26 mouse cellular contexts compared by ENCODE assay signal in the genomic region with DNA sequence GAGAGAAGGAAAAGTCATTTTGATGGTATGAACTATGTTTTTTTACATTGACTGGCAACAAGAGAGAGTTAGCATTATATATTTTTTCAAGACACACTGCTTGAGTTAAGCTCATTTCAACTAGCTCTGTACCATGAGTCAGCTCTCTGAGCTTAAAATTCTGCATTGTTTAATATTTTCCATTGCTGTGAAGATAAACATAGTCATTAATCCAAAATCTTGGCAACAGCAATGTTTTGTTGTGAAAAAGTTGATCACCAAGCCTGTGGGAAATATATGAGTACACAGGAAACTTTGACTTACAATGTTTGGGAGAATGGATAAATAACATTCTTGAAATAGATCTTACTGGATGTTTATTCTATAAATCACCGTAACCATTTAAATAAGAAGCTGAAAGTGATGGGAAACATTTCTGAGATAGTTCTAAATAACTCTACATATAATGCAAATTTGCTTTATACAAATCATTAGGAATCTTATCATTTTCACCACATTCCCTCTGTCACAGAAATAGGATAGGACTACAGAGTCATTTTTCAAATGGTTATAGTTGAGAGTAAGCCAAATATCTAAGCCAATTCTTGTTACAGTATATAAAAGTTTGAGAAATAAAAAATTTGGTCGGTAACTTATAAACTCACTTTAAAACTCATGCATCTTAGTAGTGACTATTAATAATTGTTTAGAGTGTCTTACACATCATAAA.
DNase-seq lines count a peak whose midpoint lies in the region; ATAC-seq and TF ChIP-seq lines count a peak whose summit lies in the region.
"Had no signal": no experiment of that assay in that cellular context is flagged by ENCODE, and none has a peak within 500 bp of the region (broad histone marks: within the 10 kb centered on the region; RNA-seq: fewer than 3 reads in every experiment).

No protein-coding gene starts in this region.

- no peak for TF ChIP-seq CTCF in kidney, postnatal 0 days (IDR thresholded peaks at IDR 0.05; ENCODE audit: low read depth)
- TF ChIP-seq CTCF in lung, postnatal 0 days (IDR thresholded peaks at IDR 0.05), result no peak

- H3K4me2 ChIP-seq in kidney, postnatal 0 days (ENCODE audit: low read length), result no peak overlapping the region
- H3K4me2 ChIP-seq in lung, postnatal 0 days (replicated peaks; ENCODE audit: low read depth, low read length), result no peak overlapping the region
- no peak overlapping the region for H3K4me2 ChIP-seq in intestine, embryonic 16.5 days (ENCODE audit: low read depth, low read length)
- H3K4me2 ChIP-seq: embryonic facial prominence, embryonic 12.5 days; forebrain, embryonic 13.5 days; heart, embryonic 13.5 days; hindbrain, embryonic 15.5 days had no signal

- ATAC-seq in kidney, postnatal 0 days (replicated peaks; ENCODE audit: low FRiP score, low read depth), result no peak
- ATAC-seq in lung, postnatal 0 days, result peak; percentile 44
- peak; percentile 58 for ATAC-seq in intestine, embryonic 16.5 days
- ATAC-seq: activated CD4-positive, CD25-positive, alpha-beta regulatory T cell, adult 4 months; CD4-positive, CD25-positive, alpha-beta regulatory T cell, adult 4 months; forebrain, embryonic 13.5 days; forebrain, postnatal 0 days; Patski had no signal

- H3K27me3 ChIP-seq in kidney, postnatal 0 days (ENCODE audit: insufficient read depth, low read length), result no peaks in the 10 kb centered on the region
- no peaks in the 10 kb centered on the region for H3K27me3 ChIP-seq in lung, postnatal 0 days (replicated peaks; ENCODE audit: insufficient read depth, low read length)
- H3K27me3 ChIP-seq in intestine, embryonic 16.5 days (replicated peaks; ENCODE audit: control insufficient read depth, insufficient read depth, low read length), result no peaks in the 10 kb centered on the region
- H3K27me3 ChIP-seq: embryonic facial prominence, embryonic 12.5 days; forebrain, embryonic 13.5 days; heart, embryonic 13.5 days; hindbrain, embryonic 15.5 days; Patski had no signal

- H3K27ac ChIP-seq in kidney, postnatal 0 days, result no peak overlapping the region
- H3K27ac ChIP-seq in lung, postnatal 0 days (ENCODE audit: low read length), result no peak overlapping the region
- H3K27ac ChIP-seq in intestine, embryonic 16.5 days (ENCODE audit: low read length), result no peak overlapping the region
- H3K27ac ChIP-seq: embryonic facial prominence, embryonic 12.5 days; forebrain, embryonic 13.5 days; heart, embryonic 13.5 days; hindbrain, embryonic 15.5 days had no signal

- intact Hi-C loops in gastrocnemius, postnatal 36 days (cut with DNase I), result no loop called here

- H3K9ac ChIP-seq in kidney, postnatal 0 days (ENCODE audit: low read depth, low read length), result no peak overlapping the region
- no peak overlapping the region for H3K9ac ChIP-seq in lung, postnatal 0 days (replicated peaks; ENCODE audit: low read depth)
- H3K9ac ChIP-seq in intestine, embryonic 16.5 days (ENCODE audit: low read depth, low read length), result no peak overlapping the region
- H3K9ac ChIP-seq: embryonic facial prominence, embryonic 12.5 days; forebrain, embryonic 13.5 days; forebrain, postnatal 0 days; heart, embryonic 13.5 days; hindbrain, embryonic 15.5 days had no signal

- peak; percentile 89 for DNase-seq in kidney, postnatal 0 days (ENCODE audit: low spot score)
- DNase-seq in kidney, postnatal 4 days, result no peak
- peak; percentile 81 for DNase-seq in lung, postnatal 0 days (ENCODE audit: low spot score)
- no peak for DNase-seq in lung, postnatal 4 days
- peak; percentile 56 for DNase-seq in NIH3T3 (ENCODE audit: low read depth)
- DNase-seq in gastrocnemius, postnatal 36 days, result no peak
- DNase-seq in right cerebral cortex, adult 2 months (ENCODE audit: low spot score in 2 of 2), result no peak
- DNase-seq: adrenal gland, adult 2 months; adrenal gland, postnatal 25 days; B cell, adult 2 months; cerebellum, adult 2 months; cerebellum, postnatal 10 days; embryo, embryonic 11 days; forebrain, postnatal 0 days; gastrocnemius, postnatal 25 days; heart, adult 11 months; heart, postnatal 36 days had no signal

- no peaks in the 10 kb centered on the region for H3K9me3 ChIP-seq in kidney, postnatal 0 days (replicated peaks; ENCODE audit: low read length)
- no peaks in the 10 kb centered on the region for H3K9me3 ChIP-seq in lung, postnatal 0 days (ENCODE audit: low read length)
- no peaks in the 10 kb centered on the region for H3K9me3 ChIP-seq in intestine, embryonic 16.5 days (ENCODE audit: control insufficient read depth, low read length)
- H3K9me3 ChIP-seq: embryonic facial prominence, embryonic 12.5 days; forebrain, embryonic 13.5 days; G1E; heart, embryonic 13.5 days; hindbrain, embryonic 15.5 days had no signal

- no peaks in the 10 kb centered on the region for H3K36me3 ChIP-seq in kidney, postnatal 0 days (ENCODE audit: insufficient read depth, low read length)
- H3K36me3 ChIP-seq in lung, postnatal 0 days (ENCODE audit: insufficient read depth, low read length), result no peaks in the 10 kb centered on the region
- no peaks in the 10 kb centered on the region for H3K36me3 ChIP-seq in intestine, embryonic 16.5 days (ENCODE audit: control insufficient read depth, insufficient read depth, low read length)
- H3K36me3 ChIP-seq: embryonic facial prominence, embryonic 12.5 days; G1E; heart, embryonic 13.5 days; hindbrain, embryonic 15.5 days had no signal

- H3K4me1 ChIP-seq in kidney, postnatal 0 days (replicated peaks; ENCODE audit: insufficient read depth, low read length), result no peaks in the 10 kb centered on the region
- no peaks in the 10 kb centered on the region for H3K4me1 ChIP-seq in lung, postnatal 0 days (ENCODE audit: insufficient read depth, low read depth, low read length)
- peaks cover 11% of the 10 kb centered on the region for H3K4me1 ChIP-seq in intestine, embryonic 16.5 days (ENCODE audit: control insufficient read depth, insufficient read depth, low read length)
- H3K4me1 ChIP-seq: embryonic facial prominence, embryonic 12.5 days; forebrain, embryonic 13.5 days; heart, embryonic 13.5 days; hindbrain, embryonic 15.5 days had no signal

- WGBS in kidney, postnatal 0 days, result 52% methylated on average over 2 of the region's 2 CpGs
- WGBS in lung, postnatal 0 days, result 42% methylated on average over 2 of the region's 2 CpGs
- WGBS in intestine, embryonic 16.5 days, result 44% methylated on average over 2 of the region's 2 CpGs

- TF ChIP-seq EP300 in lung, postnatal 0 days (IDR thresholded peaks at IDR 0.05), result peak; percentile 87

- H3K4me3 ChIP-seq in kidney, postnatal 0 days (replicated peaks; ENCODE audit: low read depth, low read length), result no peak overlapping the region
- no peak overlapping the region for H3K4me3 ChIP-seq in lung, postnatal 0 days (ENCODE audit: low read depth, low read length)
- no peak overlapping the region for H3K4me3 ChIP-seq in intestine, embryonic 16.5 days (ENCODE audit: low read length)
- H3K4me3 ChIP-seq: embryonic facial prominence, embryonic 12.5 days; forebrain, embryonic 13.5 days; heart, embryonic 13.5 days; hindbrain, embryonic 15.5 days had no signal

Comparison
In these comparisons a context has a peak if more than half of its experiments do, and no peak if none do; other contexts are left out.
1. DNase-seq: peak in kidney, postnatal 0 days (single experiment), lung, postnatal 0 days (single experiment) and NIH3T3 (single experiment); none in kidney, postnatal 4 days (0 of 2), lung, postnatal 4 days (0 of 2), gastrocnemius, postnatal 36 days (0 of 2) and right cerebral cortex, adult 2 months (0 of 2).